Mouse (Mus musculus): ENCODE results near the gene Zfp318. TPM values are rescaled to one million over a fixed set of nuclear protein-coding genes. Genes with fewer than 3 reads are reported as not detected.

Gene Zfp318
- polyA plus RNA-seq (2014; fragmentation: Illumina TruSeq; extraction: RNeasy Lipid Tissue Mini Kit (QIAGEN cat#74804); ENCODE audit: low read depth, low replicate concordance) = 39.9 TPM

DNA sequence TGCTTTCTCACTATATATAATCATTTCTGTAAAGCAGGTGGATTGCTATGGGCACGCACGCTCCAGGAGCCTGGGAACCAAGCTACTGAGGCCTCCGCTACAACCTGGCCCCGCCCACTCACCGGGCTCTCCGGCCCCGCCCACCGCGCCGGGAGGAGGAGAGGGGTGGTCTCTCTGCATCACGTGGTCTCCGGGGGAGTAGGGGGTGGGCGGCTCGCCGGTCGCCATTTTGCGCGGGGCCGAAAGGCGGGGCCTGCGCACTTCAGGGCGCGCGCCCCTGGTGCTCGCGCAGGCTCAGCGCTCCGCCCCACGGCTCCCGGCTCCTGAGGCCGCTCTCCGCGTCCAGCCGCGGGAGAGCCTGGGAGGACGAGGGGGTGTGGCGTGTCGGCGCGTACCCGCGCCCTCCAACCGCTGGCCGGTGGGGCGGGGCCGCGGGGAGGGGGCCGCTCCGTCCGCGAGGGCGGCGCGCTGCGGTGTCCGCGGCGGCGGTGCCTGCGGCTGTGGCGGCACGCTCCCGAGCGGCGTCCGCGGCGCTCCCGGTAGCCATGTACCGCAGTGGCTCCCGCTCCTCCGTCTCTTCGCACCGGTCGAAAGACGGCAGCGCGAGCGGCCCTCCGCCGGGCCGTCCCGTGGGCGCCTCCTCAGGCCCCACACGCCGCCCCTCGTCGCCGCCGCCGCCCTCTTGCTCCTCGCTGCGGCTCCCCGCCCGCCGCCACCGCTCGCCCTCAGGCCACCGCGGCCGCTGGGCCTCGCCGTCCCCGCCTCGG, at the start of gene Zfp318:
TSS of gene Zfp318 (plus strand) at position 438 of the 767 bp plus-strand sequence.

GRCm38 (mm10) chr17:46428761-46429414, 45.4 kb downstream of the Zfp318 start, which contains the start of gene Crip3:
Crip3 (plus strand) TSS chr17:46428926.

GRCm38 (mm10) chr17:46438298-46438873, 54.9 kb downstream of the Zfp318 start, which contains the start of gene Slc22a7:
Slc22a7 (minus strand) TSS chr17:46438457.

Other genes starting within 250 kb of the Zfp318 start
- not detected for gene Rsph9, start 239.5 kb upstream of the Zfp318 start, polyA plus RNA-seq (2014; fragmentation: Illumina TruSeq; extraction: RNeasy Lipid Tissue Mini Kit (QIAGEN cat#74804); ENCODE audit: low read depth, low replicate concordance)
- 1.5 TPM for gene Mad2l1bp, start 230.2 kb upstream of the Zfp318 start, polyA plus RNA-seq (2014; fragmentation: Illumina TruSeq; extraction: RNeasy Lipid Tissue Mini Kit (QIAGEN cat#74804); ENCODE audit: low read depth, low replicate concordance)
- gene Gtpbp2, start 222.7 kb upstream of the Zfp318 start, polyA plus RNA-seq (2014; fragmentation: Illumina TruSeq; extraction: RNeasy Lipid Tissue Mini Kit (QIAGEN cat#74804); ENCODE audit: low read depth, low replicate concordance) = 9.3 TPM
- 35.7 TPM for gene Polh, start 181.1 kb upstream of the Zfp318 start, polyA plus RNA-seq (2014; fragmentation: Illumina TruSeq; extraction: RNeasy Lipid Tissue Mini Kit (QIAGEN cat#74804); ENCODE audit: low read depth, low replicate concordance)
- gene Xpo5, start 180.9 kb upstream of the Zfp318 start, polyA plus RNA-seq (2014; fragmentation: Illumina TruSeq; extraction: RNeasy Lipid Tissue Mini Kit (QIAGEN cat#74804); ENCODE audit: low read depth, low replicate concordance) = 41.4 TPM
- gene Polr1c, start 135.7 kb upstream of the Zfp318 start, polyA plus RNA-seq (2014; fragmentation: Illumina TruSeq; extraction: RNeasy Lipid Tissue Mini Kit (QIAGEN cat#74804); ENCODE audit: low read depth, low replicate concordance) = 7.2 TPM
- gene Yipf3, start 135.7 kb upstream of the Zfp318 start, polyA plus RNA-seq (2014; fragmentation: Illumina TruSeq; extraction: RNeasy Lipid Tissue Mini Kit (QIAGEN cat#74804); ENCODE audit: low read depth, low replicate concordance) = 3.4 TPM
- not detected for gene Lrrc73, start 130.2 kb upstream of the Zfp318 start, polyA plus RNA-seq (2014; fragmentation: Illumina TruSeq; extraction: RNeasy Lipid Tissue Mini Kit (QIAGEN cat#74804); ENCODE audit: low read depth, low replicate concordance)
- gene Tjap1, start 100.7 kb upstream of the Zfp318 start, polyA plus RNA-seq (2014; fragmentation: Illumina TruSeq; extraction: RNeasy Lipid Tissue Mini Kit (QIAGEN cat#74804); ENCODE audit: low read depth, low replicate concordance) = 1.1 TPM
- gene Dlk2, start 86.3 kb upstream of the Zfp318 start, polyA plus RNA-seq (2014; fragmentation: Illumina TruSeq; extraction: RNeasy Lipid Tissue Mini Kit (QIAGEN cat#74804); ENCODE audit: low read depth, low replicate concordance) = not detected
- 0.29 TPM for gene Abcc10, start 55.4 kb upstream of the Zfp318 start, polyA plus RNA-seq (2014; fragmentation: Illumina TruSeq; extraction: RNeasy Lipid Tissue Mini Kit (QIAGEN cat#74804); ENCODE audit: low read depth, low replicate concordance)
- gene Crip3, start 45.2 kb downstream of the Zfp318 start, polyA plus RNA-seq (2014; fragmentation: Illumina TruSeq; extraction: RNeasy Lipid Tissue Mini Kit (QIAGEN cat#74804); ENCODE audit: low read depth, low replicate concordance) = not detected
- not detected for gene Slc22a7, start 54.7 kb downstream of the Zfp318 start, polyA plus RNA-seq (2014; fragmentation: Illumina TruSeq; extraction: RNeasy Lipid Tissue Mini Kit (QIAGEN cat#74804); ENCODE audit: low read depth, low replicate concordance)
- not detected for gene Ttbk1, start 103.9 kb downstream of the Zfp318 start, polyA plus RNA-seq (2014; fragmentation: Illumina TruSeq; extraction: RNeasy Lipid Tissue Mini Kit (QIAGEN cat#74804); ENCODE audit: low read depth, low replicate concordance)
- 1.6 TPM for gene Dnph1, start 113.0 kb downstream of the Zfp318 start, polyA plus RNA-seq (2014; fragmentation: Illumina TruSeq; extraction: RNeasy Lipid Tissue Mini Kit (QIAGEN cat#74804); ENCODE audit: low read depth, low replicate concordance)
- gene Cul9, start 162.7 kb downstream of the Zfp318 start, polyA plus RNA-seq (2014; fragmentation: Illumina TruSeq; extraction: RNeasy Lipid Tissue Mini Kit (QIAGEN cat#74804); ENCODE audit: low read depth, low replicate concordance) = 1.3 TPM
- not detected for gene Srf, start 172.4 kb downstream of the Zfp318 start, polyA plus RNA-seq (2014; fragmentation: Illumina TruSeq; extraction: RNeasy Lipid Tissue Mini Kit (QIAGEN cat#74804); ENCODE audit: low read depth, low replicate concordance)
- 0.41 TPM for gene Ptk7, start 245.8 kb downstream of the Zfp318 start, polyA plus RNA-seq (2014; fragmentation: Illumina TruSeq; extraction: RNeasy Lipid Tissue Mini Kit (QIAGEN cat#74804); ENCODE audit: low read depth, low replicate concordance)